Mouse (Mus musculus): ENCODE results near the gene Tfap4. TPM values are rescaled to one million over a fixed set of nuclear protein-coding genes. Genes with fewer than 3 reads are reported as not detected.

Gene Tfap4
- polyA plus RNA-seq, 1 experiment from 2014 or later: 23.0 TPM

DNA sequence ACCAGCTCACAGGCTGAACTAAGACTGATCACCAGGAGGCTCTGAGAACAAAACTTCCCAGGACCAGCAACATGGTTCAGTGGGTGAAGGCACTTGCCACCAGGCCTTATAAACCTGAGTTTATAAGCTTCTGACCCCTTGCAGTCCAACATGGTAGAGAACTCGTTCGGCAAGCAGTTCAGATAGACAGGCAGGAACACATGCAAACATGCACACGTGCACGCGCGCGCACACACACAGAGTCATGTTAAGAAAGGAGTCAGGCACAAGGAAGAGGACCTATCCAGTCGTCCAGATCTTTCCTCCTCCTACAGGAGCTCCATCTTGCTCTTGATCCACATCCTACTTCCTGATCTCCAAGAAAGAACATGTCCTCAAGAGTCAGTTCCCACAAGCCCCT lies 12.8 kb downstream of the Tfap4 start:
- no peak for DNase-seq
- H3K27me3 ChIP-seq (ENCODE audit: insufficient read depth, low read length): no peaks in the 10 kb centered on the region
- WGBS: 89% methylated on average over 8 of the region's 8 CpGs
- no peak overlapping the region for H3K9ac ChIP-seq
- no peak for ATAC-seq (ENCODE audit: insufficient read depth)
- no peak overlapping the region for H3K4me2 ChIP-seq
- H3K27ac ChIP-seq (ENCODE audit: low read depth): no peak overlapping the region
- TF ChIP-seq CTCF (IDR thresholded peaks at IDR 0.05; ENCODE audit: low read depth): no peak
- peaks cover 65% of the 10 kb centered on the region for H3K36me3 ChIP-seq (ENCODE audit: insufficient read depth)
- no peaks in the 10 kb centered on the region for H3K9me3 ChIP-seq (ENCODE audit: low read depth, low read length)
- no peaks in the 10 kb centered on the region for H3K4me1 ChIP-seq (ENCODE audit: insufficient read depth)
- no peak overlapping the region for H3K4me3 ChIP-seq (ENCODE audit: low read depth, low read length)

- no peaks in the 10 kb centered on the region for H3K4me1 ChIP-seq (ENCODE audit: insufficient read depth)
- no peak for TF ChIP-seq CTCF (IDR thresholded peaks at IDR 0.05; ENCODE audit: low read depth)
- no peaks in the 10 kb centered on the region for H3K27me3 ChIP-seq (ENCODE audit: insufficient read depth, low read length)
- no peak overlapping the region for H3K4me3 ChIP-seq (ENCODE audit: low read depth, low read length)
- peaks cover 53% of the 10 kb centered on the region for H3K36me3 ChIP-seq (ENCODE audit: insufficient read depth)
- DNase-seq (no peak), ATAC-seq (ENCODE audit: insufficient read depth) (no peak)
- H3K9me3 ChIP-seq (ENCODE audit: low read depth, low read length): no peaks in the 10 kb centered on the region
- H3K4me2 ChIP-seq: no peak overlapping the region
- H3K9ac ChIP-seq: no peak overlapping the region
- 55% methylated on average over 9 of the region's 9 CpGs for WGBS
- no peak overlapping the region for H3K27ac ChIP-seq (ENCODE audit: low read depth)
Measured at GRCm38 (mm10) chr16:4544845-4545244, 14.8 kb downstream of the Tfap4 start.

- WGBS: 73% methylated on average over 3 of the region's 3 CpGs
- H3K9ac ChIP-seq: no peak overlapping the region
- no peak overlapping the region; the same call in 1 of the 2 replicates for H3K27ac ChIP-seq (ENCODE audit: low read depth)
- H3K4me1 ChIP-seq (ENCODE audit: insufficient read depth): no peaks in the 10 kb centered on the region
- no peaks in the 10 kb centered on the region for H3K27me3 ChIP-seq (ENCODE audit: insufficient read depth, low read length)
- no peak overlapping the region for H3K4me3 ChIP-seq (ENCODE audit: low read depth, low read length)
- DNase-seq: no peak
- H3K36me3 ChIP-seq (ENCODE audit: insufficient read depth): peaks cover 37% of the 10 kb centered on the region
- no peak for TF ChIP-seq CTCF (IDR thresholded peaks at IDR 0.05; ENCODE audit: low read depth)
- H3K9me3 ChIP-seq (ENCODE audit: low read depth, low read length): no peaks in the 10 kb centered on the region
- no peak overlapping the region for H3K4me2 ChIP-seq
- no peak for ATAC-seq (ENCODE audit: insufficient read depth)
Measured at GRCm38 (mm10) chr16:4543266-4543665, 16.4 kb downstream of the Tfap4 start.

- WGBS: 33% methylated on average over 7 of the region's 7 CpGs
- no peak for TF ChIP-seq CTCF (IDR thresholded peaks at IDR 0.05; ENCODE audit: low read depth)
- Histone ChIP-seq H3K4me2 (peak overlapping the region; percentile 43), H3K4me1 (ENCODE audit: insufficient read depth) (no peaks in the 10 kb centered on the region), H3K9me3 (ENCODE audit: low read depth, low read length) (no peaks in the 10 kb centered on the region), H3K36me3 (ENCODE audit: insufficient read depth) (peaks cover 29% of the 10 kb centered on the region), H3K9ac (peak overlapping the region; percentile 14; the same call in 1 of the 2 replicates), H3K4me3 (ENCODE audit: low read depth, low read length) (peak overlapping the region; percentile 49), H3K27ac (ENCODE audit: low read depth) (no peak overlapping the region), H3K27me3 (ENCODE audit: insufficient read depth, low read length) (no peaks in the 10 kb centered on the region)
- DNase-seq (no peak), ATAC-seq (ENCODE audit: insufficient read depth) (0 out of 2 replicates have a peak, but pooled peaks have one; percentile 18)
Measured at GRCm38 (mm10) chr16:4542236-4542774, 17.3 kb downstream of the Tfap4 start.

DNA sequence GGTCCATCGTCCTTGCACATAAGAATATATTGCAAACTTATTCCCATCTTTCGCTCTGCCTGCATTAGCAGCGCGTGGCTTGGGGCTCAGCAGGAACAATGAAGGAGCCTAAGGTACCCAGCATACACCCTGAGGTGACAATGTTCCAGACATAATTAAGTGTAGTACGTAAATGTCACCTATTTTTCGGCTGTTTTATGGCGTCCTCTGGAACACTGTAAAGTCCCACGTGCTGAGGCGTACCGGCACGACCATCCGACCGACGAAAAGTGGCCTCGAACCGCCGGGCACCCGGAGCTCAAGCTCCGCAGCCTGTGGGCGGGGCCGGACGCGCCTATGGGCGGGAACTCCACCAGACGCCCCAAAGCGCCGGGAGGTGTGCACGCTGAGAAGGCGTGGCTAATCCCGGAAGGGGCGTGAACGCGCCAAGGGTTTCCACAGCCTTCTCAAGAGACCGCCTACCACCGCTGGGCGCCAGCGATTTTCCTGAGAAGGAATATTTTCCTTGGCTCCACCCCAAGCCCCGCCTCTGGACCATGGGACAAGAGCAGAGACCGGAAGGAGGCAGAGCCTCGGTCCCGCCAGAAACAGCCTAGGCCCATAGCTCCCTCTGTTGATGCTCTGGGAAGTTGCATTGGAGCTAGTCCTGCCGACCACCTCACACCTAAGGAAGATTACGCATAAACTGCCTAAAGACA lies 18.0 kb downstream of the Tfap4 start, which contains the start of gene Srl:
Gene Srl (minus strand): TSS at position 316 of the 698 bp plus-strand sequence.
- Histone ChIP-seq H3K4me1 (ENCODE audit: insufficient read depth) (no peaks in the 10 kb centered on the region), H3K36me3 (ENCODE audit: insufficient read depth) (peaks cover 23% of the 10 kb centered on the region), H3K27ac (ENCODE audit: low read depth) (0 out of 2 replicates have a peak within 1 kb of the TSS, but pooled peaks have one; percentile 36), H3K9me3 (ENCODE audit: low read depth, low read length) (no peaks in the 10 kb centered on the region), H3K4me2 (peak within 1 kb of the TSS; percentile 64), H3K4me3 (ENCODE audit: low read depth, low read length) (peak within 1 kb of the TSS; percentile 49), H3K9ac (peak within 1 kb of the TSS; percentile 57), H3K27me3 (ENCODE audit: insufficient read depth, low read length) (no peaks in the 10 kb centered on the region)
- DNase-seq (peak; percentile 100), ATAC-seq (ENCODE audit: insufficient read depth) (peak; percentile 98)
- peak; percentile 90 for TF ChIP-seq CTCF (IDR thresholded peaks at IDR 0.05; ENCODE audit: low read depth)
- WGBS: under 1% methylated on average over 43 of the region's 43 CpGs

GRCm38 (mm10) chr16:4541033-4541432 lies 18.6 kb downstream of the Tfap4 start:
- ATAC-seq (ENCODE audit: insufficient read depth) (0 out of 2 replicates have a peak, but pooled peaks have one; percentile 1), DNase-seq (no peak)

GRCm38 (mm10) chr16:4540064-4540775 lies 19.4 kb downstream of the Tfap4 start:
- WGBS: 83% methylated on average over 12 of the region's 12 CpGs

More at GRCm38 (mm10) chr16:4541033-4541432, 18.6 kb downstream of the Tfap4 start:
- H3K4me3 ChIP-seq (ENCODE audit: low read depth, low read length): peak overlapping the region; percentile 49
- peak overlapping the region; percentile 64 for H3K4me2 ChIP-seq
- H3K4me1 ChIP-seq (ENCODE audit: insufficient read depth): no peaks in the 10 kb centered on the region
- H3K9ac ChIP-seq: peak overlapping the region; percentile 57
- no peak for TF ChIP-seq CTCF (IDR thresholded peaks at IDR 0.05; ENCODE audit: low read depth)
- peaks cover 17% of the 10 kb centered on the region; the same call in 1 of the 2 replicates for H3K36me3 ChIP-seq (ENCODE audit: insufficient read depth)
- H3K9me3 ChIP-seq (ENCODE audit: low read depth, low read length): no peaks in the 10 kb centered on the region
- WGBS: 49% methylated on average over 4 of the region's 4 CpGs
- no peaks in the 10 kb centered on the region for H3K27me3 ChIP-seq (ENCODE audit: insufficient read depth, low read length)
- H3K27ac ChIP-seq (ENCODE audit: low read depth): no peak overlapping the region

More at GRCm38 (mm10) chr16:4540064-4540775, 19.4 kb downstream of the Tfap4 start:
- no peak for TF ChIP-seq CTCF (IDR thresholded peaks at IDR 0.05; ENCODE audit: low read depth)
- DNase-seq: no peak
- no peaks in the 10 kb centered on the region for H3K9me3 ChIP-seq (ENCODE audit: low read depth, low read length)
- H3K27ac ChIP-seq (ENCODE audit: low read depth): no peak overlapping the region
- no peaks in the 10 kb centered on the region for H3K27me3 ChIP-seq (ENCODE audit: insufficient read depth, low read length)
- no peaks in the 10 kb centered on the region for H3K4me1 ChIP-seq (ENCODE audit: insufficient read depth)
- H3K9ac ChIP-seq: no peak overlapping the region
- ATAC-seq (ENCODE audit: insufficient read depth): no peak
- no peak overlapping the region for H3K4me2 ChIP-seq
- no peak overlapping the region for H3K4me3 ChIP-seq (ENCODE audit: low read depth, low read length)
- peaks cover 9% of the 10 kb centered on the region; the same call in 1 of the 2 replicates for H3K36me3 ChIP-seq (ENCODE audit: insufficient read depth)
